Mouse (Mus musculus) C2C12 (cell line): Measurements from ENCODE around the gene BC005624.

Experiments used
- CEBPB ChIP-seq: IDR thresholded peaks from one replicate; pipeline ENCODE4 v1.6.1; 2011; ENCODE audit warnings: low read depth, mild to moderate bottlenecking, control low read depth, moderate library complexity
- CTCF ChIP-seq: IDR thresholded peaks from one replicate; pipeline ENCODE4 v1.5.1; 2011; ENCODE audit not compliant: control insufficient read depth, insufficient read depth, insufficient read length
- FOSL1 ChIP-seq: IDR thresholded peaks from one replicate; pipeline ENCODE4 v1.8.0; 2011; ENCODE audit warnings: mild to moderate bottlenecking, low read length; ENCODE audit not compliant: poor library complexity, insufficient read depth, severe bottlenecking
- MAX ChIP-seq: IDR thresholded peaks from one replicate; pipeline ENCODE4 v1.6.1; 2011; ENCODE audit warnings: mild to moderate bottlenecking, control low read depth
- MYOD1 ChIP-seq: IDR thresholded peaks from one replicate; pipeline ENCODE4 v1.6.1; 2011; ENCODE audit warnings: low read depth; ENCODE audit not compliant: control insufficient read depth, insufficient read length
- MYOG ChIP-seq: IDR thresholded peaks from one replicate; pipeline ENCODE4 v1.6.1; 2011; ENCODE audit not compliant: control insufficient read depth, insufficient read length; ENCODE audit errors: extremely low read depth
- USF1 ChIP-seq: IDR thresholded peaks from one replicate; pipeline ENCODE4 v1.6.1; 2011; ENCODE audit warnings: low read depth, mild to moderate bottlenecking, control low read depth, moderate library complexity

- no peak for TF ChIP-seq CTCF
- no peak for TF ChIP-seq CEBPB
- no peak for TF ChIP-seq MAX
- TF ChIP-seq MYOD1: no peak
- no peak for TF ChIP-seq USF1
- TF ChIP-seq MYOG: no peak
- no peak for TF ChIP-seq FOSL1
Observed at GRCm38 (mm10) chr2:31018519-31018918, 36.5 kb upstream of the BC005624 start.
